Mouse (Mus musculus) adrenal gland, postnatal 4 days (tissue): Measurements from ENCODE around the gene Prpf6. TPM values are rescaled to one million over a fixed set of nuclear protein-coding genes. Genes with fewer than 3 reads are reported as not detected.

Experiments used
- DNase-seq, 2 experiments: peaks; one replicate each; pipeline ENCODE4 v3.0.0; 2021 to 2022; ENCODE audit warnings: low spot score in 2 of 2, mixed read lengths in 2 of 2
- total RNA-seq, 2 experiments: library from RNA; stranded (reverse); gene quantifications; 2 replicates each; pipeline ENCODE4 v1.2.3; 2021

Gene Prpf6
- total RNA-seq, 2 experiments from 2014 or later = 72.3 to 73.4 TPM

GRCm38 (mm10) chr2:181653523-181653922 lies 61.9 kb downstream of the Prpf6 start:
- DNase-seq = no peak

GRCm38 (mm10) chr2:181656734-181657133 lies 65.1 kb downstream of the Prpf6 start, which contains the start of gene Gm29797:
TSS of gene Gm29797 (plus strand) at chr2:181657034.
- DNase-seq = no peak

GRCm38 (mm10) chr2:181657441-181657840 lies 65.8 kb downstream of the Prpf6 start:
- DNase-seq = no peak

- no peak for DNase-seq
These were observed 66.9 kb downstream of the Prpf6 start for GRCm38 (mm10) chr2:181658528-181658927.

- DNase-seq = no peak
These were observed 67.4 kb downstream of the Prpf6 start for GRCm38 (mm10) chr2:181658930-181659555.

- peak; percentile 39 to 73 for DNase-seq
These were observed 68.0 kb downstream of the Prpf6 start for GRCm38 (mm10) chr2:181659609-181660055.

GRCm38 (mm10) chr2:181662620-181663297 lies 71.1 kb downstream of the Prpf6 start:
- DNase-seq = no peak

- no peak for DNase-seq
These were observed 71.6 kb downstream of the Prpf6 start for GRCm38 (mm10) chr2:181663298-181663630.

- no peak for DNase-seq
These were observed 78.7 kb downstream of the Prpf6 start for GRCm38 (mm10) chr2:181670285-181670912.

GRCm38 (mm10) chr2:181670913-181671311 lies 79.2 kb downstream of the Prpf6 start:
- DNase-seq = no peak

- no peak for DNase-seq
These were observed 79.7 kb downstream of the Prpf6 start, which contains the start of gene Sox18 for GRCm38 (mm10) chr2:181671326-181671725. TSS of gene Sox18 (minus strand) at chr2:181671640.

GRCm38 (mm10) chr2:181671984-181672383 lies 80.3 kb downstream of the Prpf6 start:
- no peak for DNase-seq

GRCm38 (mm10) chr2:181673501-181673900 lies 81.8 kb downstream of the Prpf6 start:
- DNase-seq = no peak

GRCm38 (mm10) chr2:181674934-181675333 lies 83.3 kb downstream of the Prpf6 start:
- no peak for DNase-seq

- DNase-seq = no peak
These were observed 83.8 kb downstream of the Prpf6 start for GRCm38 (mm10) chr2:181675454-181675853.

- no peak for DNase-seq
These were observed 84.8 kb downstream of the Prpf6 start for GRCm38 (mm10) chr2:181676424-181676823.

GRCm38 (mm10) chr2:181677096-181677754 lies 85.6 kb downstream of the Prpf6 start:
- no peak for DNase-seq

- DNase-seq = no peak
These were observed 86.1 kb downstream of the Prpf6 start for GRCm38 (mm10) chr2:181677755-181678098.

- peak in 1 of 2 experiments; percentile 62 for DNase-seq
These were observed 87.1 kb downstream of the Prpf6 start for GRCm38 (mm10) chr2:181678780-181679179.

GRCm38 (mm10) chr2:181679951-181680715 lies 88.5 kb downstream of the Prpf6 start, which contains the start of gene Tcea2:
TSS of gene Tcea2 (plus strand) at chr2:181680310.
- peak; percentile 54 to 56 for DNase-seq

- DNase-seq = no peak
These were observed 89.0 kb downstream of the Prpf6 start for GRCm38 (mm10) chr2:181680716-181681117.
